Mouse (Mus musculus): ENCODE measurements around the gene Sipa1.

Sipa1 gene

GRCm38 (mm10) chr19:5662981-5663913 is at the start of gene Sipa1:
Gene Sipa1, minus strand, starts transcription at chr19:5663707.
- peak; percentile 50 for DNase-seq (ENCODE audit: low read depth, low spot score)

DNA sequence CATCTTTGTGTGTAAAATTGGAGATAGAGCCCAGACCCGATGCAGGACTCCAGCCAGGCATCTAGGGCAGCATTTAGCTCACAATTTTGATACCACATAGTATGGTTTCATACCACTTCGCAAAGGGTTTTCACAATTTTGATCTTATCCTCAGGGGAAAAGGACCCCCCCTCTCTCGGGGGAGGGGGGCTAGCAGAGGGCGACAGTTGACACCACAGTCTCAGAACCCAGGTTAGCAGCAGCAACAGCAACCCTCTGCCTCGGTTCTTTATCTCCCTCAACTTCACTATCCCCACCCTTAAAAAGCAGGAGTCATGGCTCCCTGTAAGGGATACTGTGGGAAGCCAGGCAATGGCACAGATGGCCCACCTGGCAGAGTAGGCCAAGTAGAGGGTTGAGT is 49.7 kb upstream of the Sipa1 start:
- no peak for DNase-seq (ENCODE audit: low read depth, low spot score)

DNA sequence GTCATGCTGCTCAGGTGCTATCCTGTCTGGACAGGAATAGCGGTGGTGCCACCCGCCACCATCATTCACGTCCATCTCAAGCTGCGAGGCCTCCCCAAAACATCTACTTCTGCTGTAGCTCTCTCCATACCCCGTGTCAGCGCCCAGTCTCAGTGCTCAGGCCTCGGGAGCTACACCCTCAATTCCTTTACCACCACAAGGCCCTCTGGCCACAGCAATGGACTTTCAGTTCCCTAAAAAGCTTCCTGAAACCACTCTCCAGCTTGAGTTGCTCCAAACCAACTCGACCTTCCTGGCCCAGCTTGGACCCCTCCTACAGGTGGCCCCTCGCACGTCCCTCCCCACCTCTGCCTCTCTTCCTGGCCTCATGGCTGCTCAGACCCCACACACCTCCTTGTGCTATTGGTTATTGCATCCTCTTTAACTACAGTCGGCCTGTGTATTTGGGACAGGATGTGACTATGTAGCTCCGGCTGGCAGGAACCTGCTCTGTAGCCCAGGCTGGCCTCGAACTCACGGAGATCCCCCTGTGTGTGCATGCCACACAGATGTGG is 48.5 kb upstream of the Sipa1 start:
- DNase-seq (ENCODE audit: low read depth, low spot score): no peak

- DNase-seq (ENCODE audit: low read depth, low spot score): no peak
These were observed 47.7 kb upstream of the Sipa1 start for GRCm38 (mm10) chr19:5711218-5711617.

GRCm38 (mm10) chr19:5710581-5710980 is 47.1 kb upstream of the Sipa1 start:
- no peak for DNase-seq (ENCODE audit: low read depth, low spot score)

GRCm38 (mm10) chr19:5710068-5710467 is 46.6 kb upstream of the Sipa1 start:
- no peak for DNase-seq (ENCODE audit: low read depth, low spot score)

GRCm38 (mm10) chr19:5704801-5705571 is 41.5 kb upstream of the Sipa1 start:
- DNase-seq (ENCODE audit: low read depth, low spot score): no peak

DNA sequence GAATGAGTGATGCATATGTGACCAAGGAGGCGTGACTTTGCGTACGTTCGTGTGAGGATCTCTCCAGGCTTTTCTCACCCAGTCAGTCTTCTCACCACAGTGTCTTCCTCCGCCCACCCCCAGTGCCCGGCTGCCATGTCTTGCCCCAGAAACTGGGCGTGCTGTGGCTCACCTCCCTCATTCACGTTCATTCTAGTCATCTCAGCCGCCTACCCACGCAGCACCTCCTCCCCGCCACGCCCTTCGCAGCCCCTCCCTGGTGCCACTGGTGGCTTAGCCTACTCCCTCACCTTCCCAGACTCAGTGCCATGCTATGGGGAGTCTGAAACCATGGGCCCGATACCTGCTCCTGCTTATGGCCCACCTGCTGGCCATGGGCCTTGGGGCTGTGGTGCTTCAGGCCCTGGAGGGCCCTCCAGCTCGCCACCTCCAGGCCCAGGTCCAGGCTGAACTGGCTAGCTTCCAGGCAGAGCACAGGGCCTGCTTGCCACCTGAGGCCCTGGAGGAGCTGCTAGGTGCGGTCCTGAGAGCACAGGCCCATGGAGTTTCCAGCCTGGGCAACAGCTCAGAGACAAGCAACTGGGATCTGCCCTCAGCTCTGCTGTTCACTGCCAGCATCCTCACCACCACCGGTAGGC is 40.8 kb upstream of the Sipa1 start, which contains the start of gene Kcnk7:
TSS of gene Kcnk7 (plus strand) at position 205 of the 638 bp plus-strand sequence.
- no peak for DNase-seq (ENCODE audit: low read depth, low spot score)

DNA sequence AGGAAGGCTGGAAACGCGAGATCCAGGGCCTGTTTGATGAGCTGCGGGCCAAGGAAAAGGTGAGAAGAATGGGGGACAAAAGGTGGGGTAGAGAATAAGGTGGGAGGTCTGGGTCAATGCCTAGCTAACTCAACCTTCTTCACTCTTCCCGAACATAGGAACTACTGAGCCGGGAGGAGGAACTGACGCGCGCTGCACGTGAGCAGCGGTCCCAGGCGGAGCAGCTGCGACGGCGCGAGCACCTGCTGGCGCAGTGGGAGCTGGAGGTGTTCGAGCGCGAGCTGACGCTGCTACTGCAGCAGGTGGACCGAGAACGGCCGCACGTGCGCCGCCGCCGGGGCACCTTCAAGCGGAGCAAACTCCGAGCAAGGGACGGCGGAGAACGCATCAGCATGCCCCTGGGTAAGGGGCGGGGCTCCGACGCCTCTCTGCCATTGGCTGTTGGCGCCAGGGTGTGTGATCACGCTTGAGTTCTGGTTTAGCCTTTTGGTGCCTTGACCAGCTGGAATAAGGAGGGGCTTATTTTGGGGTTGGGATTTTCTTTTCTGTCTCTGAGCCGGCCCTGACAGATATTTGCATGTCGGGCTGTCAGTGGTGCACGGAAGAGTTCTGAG is 32.4 kb upstream of the Sipa1 start:
- no peak for DNase-seq (ENCODE audit: low read depth, low spot score)

GRCm38 (mm10) chr19:5693801-5694200 is 30.3 kb upstream of the Sipa1 start:
- no peak for DNase-seq (ENCODE audit: low read depth, low spot score)

GRCm38 (mm10) chr19:5692913-5693396 is 29.4 kb upstream of the Sipa1 start:
- no peak for DNase-seq (ENCODE audit: low read depth, low spot score)

- DNase-seq (ENCODE audit: low read depth, low spot score): no peak
These were observed 28.8 kb upstream of the Sipa1 start for GRCm38 (mm10) chr19:5692086-5692912.

DNA sequence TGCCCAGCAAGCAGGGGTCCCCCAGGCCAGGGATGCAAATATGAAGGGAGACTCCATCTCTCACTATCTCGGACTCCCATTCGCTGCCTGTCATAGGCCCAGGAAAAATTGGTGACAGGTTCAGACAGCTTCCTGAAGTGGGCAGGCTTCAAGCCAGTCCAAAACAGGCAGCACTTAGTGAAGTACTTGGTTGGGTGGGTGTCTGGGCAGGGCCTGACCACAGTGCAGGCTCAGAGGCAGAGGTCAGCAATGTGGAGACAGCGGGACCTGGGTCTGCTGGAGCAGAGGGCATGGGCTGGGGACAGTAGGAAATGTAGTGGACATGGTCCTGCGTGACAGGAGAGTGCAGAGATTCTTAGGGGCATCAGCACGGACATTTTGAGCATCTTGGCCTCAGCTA is 28.1 kb upstream of the Sipa1 start:
- DNase-seq (ENCODE audit: low read depth, low spot score): no peak

DNA sequence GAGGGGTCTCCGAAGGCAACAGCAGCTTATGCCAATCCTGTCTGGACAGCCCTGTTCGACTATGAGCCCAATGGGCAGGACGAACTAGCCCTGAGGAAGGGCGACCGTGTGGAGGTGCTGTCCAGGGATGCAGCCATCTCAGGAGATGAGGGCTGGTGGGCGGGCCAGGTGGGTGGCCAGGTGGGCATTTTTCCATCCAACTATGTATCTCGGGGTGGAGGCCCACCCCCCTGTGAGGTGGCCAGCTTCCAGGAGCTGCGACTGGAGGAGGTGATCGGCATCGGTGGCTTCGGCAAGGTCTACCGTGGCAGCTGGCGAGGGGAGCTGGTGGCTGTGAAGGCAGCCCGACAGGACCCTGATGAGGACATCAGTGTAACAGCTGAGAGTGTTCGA is 26.8 kb upstream of the Sipa1 start:
- no peak for DNase-seq (ENCODE audit: low read depth, low spot score)

GRCm38 (mm10) chr19:5689565-5690342 is 26.2 kb upstream of the Sipa1 start:
- DNase-seq (ENCODE audit: low read depth, low spot score): peak; percentile 27

- no peak for DNase-seq (ENCODE audit: low read depth, low spot score)
These were observed 25.6 kb upstream of the Sipa1 start for GRCm38 (mm10) chr19:5689088-5689428.

DNA sequence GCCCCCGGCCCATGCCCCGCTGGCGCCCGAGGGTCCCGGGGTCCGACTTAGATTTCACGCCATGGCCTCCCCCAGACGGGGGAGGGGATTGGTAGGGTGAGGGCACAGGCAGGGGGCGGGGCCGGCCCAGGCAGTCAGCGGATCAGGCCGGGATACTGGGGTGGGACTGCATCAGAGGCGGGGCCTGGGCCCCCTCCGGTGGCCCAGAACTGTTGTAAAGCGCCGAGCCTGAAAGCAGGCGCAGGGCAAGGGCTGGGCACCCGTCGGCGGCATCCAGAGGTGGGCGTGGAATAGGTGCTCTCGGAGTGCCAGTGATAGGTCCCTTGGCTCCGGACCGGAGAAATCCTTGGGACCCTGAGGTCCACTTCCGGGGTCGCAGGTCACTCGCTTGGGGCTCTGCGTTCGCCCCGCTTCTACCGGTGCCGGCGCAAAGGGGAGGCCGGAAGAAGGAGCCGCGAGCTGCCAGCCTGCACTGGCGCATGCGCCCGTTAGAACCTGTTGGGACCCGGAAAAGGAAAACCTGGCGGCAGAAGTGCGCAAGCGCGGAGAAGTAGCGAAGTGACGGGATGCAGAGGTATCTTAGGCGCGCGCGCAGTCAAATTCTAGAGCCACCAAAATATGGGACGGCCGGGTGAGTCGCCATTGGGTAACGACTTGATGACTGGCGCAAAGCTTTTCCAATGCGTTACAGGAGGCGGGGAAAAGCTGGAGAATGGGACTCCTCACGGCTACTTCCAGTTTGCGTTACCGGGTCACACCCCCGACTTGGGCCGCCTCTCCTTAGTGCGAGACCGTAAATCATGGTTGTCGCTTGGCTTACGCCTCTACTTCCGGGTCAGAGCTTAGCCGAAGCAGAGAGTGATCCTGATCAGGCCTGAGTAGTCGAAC is 24.9 kb upstream of the Sipa1 start, which contains the start of the genes Map3k11 and Pcnx3:
TSS of gene Map3k11 (plus strand) at position 543 of the 888 bp plus-strand sequence.
TSS of gene Pcnx3 (minus strand) at position 709 of the 888 bp plus-strand sequence.
- peak; percentile 95 for DNase-seq (ENCODE audit: low read depth, low spot score)

DNA sequence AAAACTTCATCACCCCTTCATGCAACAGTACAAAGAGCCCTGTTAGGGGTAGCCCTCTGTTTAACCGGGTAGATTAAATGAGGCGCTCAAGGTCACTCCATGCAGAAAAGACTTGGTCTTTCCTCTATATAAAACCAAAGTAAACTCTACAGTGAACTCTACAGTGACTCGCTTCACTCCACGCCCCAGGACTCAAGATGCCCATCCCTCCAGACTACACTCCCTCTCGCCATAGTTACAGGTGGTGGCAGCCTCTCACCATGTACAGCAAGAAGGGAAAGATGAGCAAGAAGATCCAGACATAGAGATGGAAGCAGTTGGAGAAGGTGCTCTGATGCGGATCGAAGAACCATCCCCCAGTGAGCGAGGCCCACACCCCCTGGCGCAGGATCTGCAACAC is 24.2 kb upstream of the Sipa1 start:
- DNase-seq (ENCODE audit: low read depth, low spot score): no peak

All from retina, postnatal 7 days (tissue).